Mouse (Mus musculus): ENCODE results near the gene Ercc2.

Ercc2 gene

GRCm38 (mm10) chr7:19381377-19382165, at the start of gene Ercc2:
Gene Ercc2, plus strand, starts transcription at chr7:19382010.
- DNase-seq (ENCODE audit: low read depth, low spot score) = peak; percentile 96

DNA sequence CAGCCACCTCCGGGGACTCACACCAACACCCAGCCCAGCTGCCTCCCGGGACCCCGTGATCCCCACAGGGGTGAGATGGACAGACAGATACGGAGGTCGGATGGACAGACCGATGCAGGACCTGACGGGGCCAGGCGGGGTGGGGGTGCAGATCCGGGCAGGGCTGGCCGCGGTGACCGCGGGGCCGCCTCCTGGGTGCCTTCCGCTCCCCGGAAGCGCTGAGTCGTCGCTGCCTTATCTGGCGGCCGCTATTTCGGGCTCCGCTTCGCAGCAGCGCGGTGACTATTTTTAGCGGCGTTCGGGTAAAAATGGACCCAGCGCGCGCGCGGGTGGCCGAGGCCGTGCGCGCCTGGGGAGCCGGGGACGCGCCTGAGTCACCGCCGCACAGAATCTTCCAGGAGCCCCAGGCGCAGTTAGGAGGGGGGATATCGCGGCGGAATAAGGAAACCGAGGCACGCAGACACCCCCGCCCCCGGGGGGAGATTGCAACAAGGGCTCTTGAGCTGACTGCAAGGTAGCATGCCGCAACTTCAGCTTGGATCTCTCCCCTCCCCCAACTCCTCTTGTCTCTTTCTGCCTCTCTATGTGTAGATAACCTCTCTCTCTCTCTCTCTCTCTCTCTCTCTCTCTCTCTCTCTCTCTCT, 49.0 kb upstream of the Ercc2 start:
- peak; percentile 67 for DNase-seq (ENCODE audit: low read depth, low spot score)

- DNase-seq (ENCODE audit: low read depth, low spot score) = peak; percentile 54
These were observed 46.2 kb upstream of the Ercc2 start for GRCm38 (mm10) chr7:19335583-19335982.

DNA sequence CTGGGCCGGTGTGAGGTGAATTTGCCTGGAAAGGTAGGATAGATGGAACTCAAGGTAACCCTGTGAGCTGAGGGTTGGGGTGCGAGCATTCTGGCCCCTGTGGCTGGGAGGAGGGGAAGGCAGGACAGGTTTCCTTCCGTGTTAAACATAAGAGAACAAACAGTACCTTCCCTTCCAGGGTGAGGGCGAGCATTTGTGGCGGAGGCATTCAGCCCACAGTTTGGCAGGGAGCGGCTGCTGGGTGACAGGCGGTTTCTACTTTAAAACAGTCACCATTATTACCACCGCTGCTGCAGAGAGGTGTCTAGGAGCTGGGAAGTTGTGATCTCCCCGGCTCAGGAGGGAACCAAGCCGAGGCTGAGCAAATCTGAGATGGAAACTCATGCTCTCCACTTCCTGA, 44.7 kb upstream of the Ercc2 start:
- DNase-seq (ENCODE audit: low read depth, low spot score) = no peak

GRCm38 (mm10) chr7:19338060-19338459, 43.8 kb upstream of the Ercc2 start:
- DNase-seq (ENCODE audit: low read depth, low spot score) = peak; percentile 65

DNA sequence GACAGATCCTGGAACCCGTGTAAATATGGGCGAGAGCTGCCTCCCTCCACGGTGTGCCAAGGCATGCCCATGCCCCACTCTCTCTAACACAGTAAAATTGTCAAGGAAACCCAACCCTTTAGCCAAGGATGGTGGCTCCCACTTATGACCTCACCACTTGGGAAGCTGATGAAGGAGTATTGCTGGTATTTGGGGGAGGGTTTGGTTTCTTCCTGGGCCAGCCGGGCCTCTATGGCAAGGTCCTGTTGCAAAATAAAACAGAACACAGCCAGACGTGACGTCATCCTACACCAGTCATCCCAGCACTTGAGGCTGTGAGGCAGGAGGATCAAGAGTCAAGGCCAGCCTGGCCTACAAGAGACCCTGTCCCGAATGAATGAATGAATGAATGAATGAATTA, 43.2 kb upstream of the Ercc2 start:
- peak; percentile 64 for DNase-seq (ENCODE audit: low read depth, low spot score)

DNA sequence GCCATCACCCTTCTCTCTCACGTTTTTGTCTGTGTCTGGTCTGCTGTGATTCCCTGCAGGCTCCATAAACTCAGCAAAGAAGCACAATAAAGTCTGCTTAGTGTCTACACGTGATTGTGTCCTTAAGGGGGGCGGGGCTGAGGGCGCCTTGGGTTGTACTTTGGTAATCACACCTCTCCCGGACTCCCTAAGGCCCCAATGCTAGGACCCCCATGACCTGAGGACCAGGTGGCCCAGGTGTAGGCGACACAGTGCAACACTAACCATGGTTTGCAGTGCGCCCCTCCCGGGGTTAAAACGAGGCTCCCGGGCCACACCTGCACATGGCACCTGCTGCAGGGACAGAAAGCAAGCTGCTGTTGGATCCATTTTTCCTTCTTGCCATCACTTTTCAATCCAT, 40.6 kb upstream of the Ercc2 start:
- no peak for DNase-seq (ENCODE audit: low read depth, low spot score)

GRCm38 (mm10) chr7:19341761-19342409, 39.9 kb upstream of the Ercc2 start:
- peak; percentile 37 for DNase-seq (ENCODE audit: low read depth, low spot score)

- peak; percentile 82 for DNase-seq (ENCODE audit: low read depth, low spot score)
These were observed 39.3 kb upstream of the Ercc2 start for GRCm38 (mm10) chr7:19342481-19343027.

DNA sequence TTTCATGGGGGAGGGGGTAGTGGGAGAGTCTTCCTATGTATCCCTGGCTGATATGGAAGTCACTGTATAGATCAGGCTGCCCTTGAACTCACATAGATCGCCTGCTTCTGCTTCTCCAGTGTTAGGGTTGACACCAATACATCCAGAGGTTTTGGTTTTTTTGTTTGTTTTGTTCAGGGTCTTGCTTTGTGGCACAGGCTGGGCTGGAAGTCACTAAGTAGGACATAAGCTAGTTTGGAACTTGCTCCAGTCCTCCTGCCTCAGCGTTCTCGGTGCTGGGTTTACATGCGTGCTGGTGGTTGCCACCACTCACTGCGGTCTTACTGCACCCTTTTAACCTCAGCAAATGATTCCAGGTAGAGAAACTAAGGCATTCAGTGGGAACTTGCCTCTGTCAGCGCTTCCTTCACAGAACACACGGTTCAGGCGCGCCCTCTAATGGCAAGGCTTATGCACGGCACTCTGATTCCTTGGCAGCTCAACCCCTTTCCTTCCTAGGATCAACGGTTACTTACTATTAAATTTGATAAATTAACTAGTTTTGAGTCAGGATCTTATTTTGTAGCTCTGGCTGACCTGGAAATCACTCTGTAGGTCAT, 38.5 kb upstream of the Ercc2 start:
- peak; percentile 88 for DNase-seq (ENCODE audit: low read depth, low spot score)

DNA sequence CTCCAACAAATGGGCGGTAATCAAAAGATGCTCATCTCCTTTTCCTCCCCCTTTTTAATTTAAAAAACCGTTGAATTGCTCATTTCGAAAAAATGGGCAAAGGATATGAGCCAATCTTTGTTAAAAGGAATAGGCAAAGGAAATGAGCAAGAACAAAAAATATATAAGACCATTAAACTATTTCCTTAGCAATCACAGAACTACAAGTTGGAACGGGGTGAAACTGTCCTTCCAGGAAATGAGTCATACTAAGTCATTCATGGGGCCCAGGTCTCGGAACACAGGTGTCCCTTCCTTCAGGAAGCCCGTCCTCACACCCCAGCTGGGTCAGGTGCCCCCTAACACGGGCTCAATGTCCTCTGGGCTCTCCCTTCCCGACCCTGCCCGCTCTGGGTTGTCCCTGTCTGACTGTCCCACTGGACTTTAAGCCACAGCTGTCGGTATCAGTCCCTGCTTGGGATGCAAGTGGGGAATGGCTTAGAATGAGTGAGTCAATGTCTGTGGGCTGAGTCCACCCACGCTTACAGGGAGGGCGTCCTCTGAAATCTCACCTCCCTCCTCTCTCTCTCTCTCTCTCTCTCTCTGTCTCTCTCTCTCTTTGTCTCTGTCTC, 37.5 kb upstream of the Ercc2 start, which contains the start of gene Ercc1:
Ercc1 (plus strand) TSS at position 542 of the 611 bp plus-strand sequence.
- peak; percentile 48 for DNase-seq (ENCODE audit: low read depth, low spot score)

DNA sequence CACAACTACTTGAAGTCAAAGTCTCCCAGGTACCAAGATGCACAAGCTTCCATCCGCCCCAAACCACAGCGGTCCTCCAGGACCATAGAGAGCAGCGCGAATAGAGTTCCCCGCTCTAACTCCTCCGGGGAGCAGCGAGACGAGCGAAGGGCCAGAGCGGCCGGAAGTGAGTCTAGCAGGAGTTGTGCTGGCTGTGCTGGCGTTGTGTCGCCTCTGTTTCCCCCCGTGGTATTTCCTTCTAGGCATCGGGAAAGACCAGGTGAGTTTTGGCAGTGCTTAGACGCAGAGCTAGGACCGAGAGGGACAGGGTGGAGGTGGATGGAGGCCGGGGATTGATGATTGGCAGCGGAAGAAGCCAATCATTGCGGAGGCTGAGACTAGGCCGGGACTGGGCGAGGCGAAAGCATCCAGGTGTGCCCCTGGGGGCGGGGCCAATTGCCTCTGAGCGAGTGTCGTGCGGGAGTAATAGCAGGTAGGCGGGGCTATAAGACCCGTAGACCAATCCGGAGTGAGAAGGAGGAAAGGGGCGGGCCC, 36.8 kb upstream of the Ercc2 start:
- peak; percentile 97 for DNase-seq (ENCODE audit: low read depth, low spot score)

DNA sequence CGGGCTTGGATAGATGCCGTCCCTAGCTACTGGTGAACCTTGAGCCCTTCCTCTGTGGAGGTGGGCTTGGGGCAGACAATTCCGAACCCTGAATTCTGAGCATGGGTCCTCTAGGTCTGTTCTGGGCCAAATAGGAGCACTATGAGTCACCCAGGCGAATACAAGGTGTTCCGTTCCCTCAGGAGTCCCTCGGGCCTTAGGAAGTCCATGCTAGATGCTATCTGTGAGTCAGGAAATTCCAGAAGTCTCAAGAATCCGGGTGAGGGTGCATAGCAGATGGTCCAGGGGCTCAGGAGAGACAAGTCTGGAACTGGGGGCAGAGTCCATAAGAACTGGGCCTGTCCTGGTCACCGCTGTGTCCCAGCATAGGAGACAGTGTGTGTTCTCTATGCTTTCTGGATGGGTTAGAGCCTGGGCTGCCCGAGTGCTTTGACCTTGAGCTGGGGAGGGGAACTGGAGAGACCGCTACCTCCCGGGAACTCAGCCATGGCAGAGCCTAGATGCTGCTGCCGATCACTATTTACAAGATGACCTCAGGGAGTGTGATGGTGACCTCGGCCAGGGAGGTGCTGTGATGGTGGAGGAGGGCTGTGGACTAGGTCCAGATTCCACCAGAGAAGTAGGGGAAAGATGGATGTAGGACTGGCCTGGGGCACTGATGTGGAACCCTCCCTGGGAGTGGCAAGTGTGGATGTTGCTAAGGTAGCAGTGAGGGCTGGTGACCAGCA, 32.5 kb upstream of the Ercc2 start:
- DNase-seq (ENCODE audit: low read depth, low spot score) = peak; percentile 60

GRCm38 (mm10) chr7:19350221-19350620, 31.6 kb upstream of the Ercc2 start:
- DNase-seq (ENCODE audit: low read depth, low spot score) = no peak

- DNase-seq (ENCODE audit: low read depth, low spot score) = no peak
These were observed 26.8 kb upstream of the Ercc2 start for GRCm38 (mm10) chr7:19354991-19355390.

DNA sequence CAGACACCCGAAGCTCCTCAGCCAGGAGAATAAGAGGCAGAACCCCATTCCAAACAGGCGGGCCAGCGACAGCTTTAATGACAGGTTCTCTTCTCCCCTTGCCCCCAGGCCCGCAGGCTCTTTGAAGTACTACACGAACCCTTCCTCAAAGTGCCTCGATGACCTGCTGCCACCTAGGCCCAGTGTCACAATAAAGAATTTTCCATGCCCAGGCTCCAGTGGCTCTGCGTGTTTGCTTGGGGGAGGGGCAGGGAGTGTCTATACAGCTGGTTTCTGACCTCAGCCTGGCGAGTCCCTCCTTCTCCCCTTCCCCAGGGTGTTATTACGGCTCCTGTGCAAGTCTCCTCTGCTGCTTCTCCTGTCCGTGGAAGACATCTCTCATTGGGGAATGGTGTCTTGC, 25.5 kb upstream of the Ercc2 start:
- DNase-seq (ENCODE audit: low read depth, low spot score) = no peak

DNA sequence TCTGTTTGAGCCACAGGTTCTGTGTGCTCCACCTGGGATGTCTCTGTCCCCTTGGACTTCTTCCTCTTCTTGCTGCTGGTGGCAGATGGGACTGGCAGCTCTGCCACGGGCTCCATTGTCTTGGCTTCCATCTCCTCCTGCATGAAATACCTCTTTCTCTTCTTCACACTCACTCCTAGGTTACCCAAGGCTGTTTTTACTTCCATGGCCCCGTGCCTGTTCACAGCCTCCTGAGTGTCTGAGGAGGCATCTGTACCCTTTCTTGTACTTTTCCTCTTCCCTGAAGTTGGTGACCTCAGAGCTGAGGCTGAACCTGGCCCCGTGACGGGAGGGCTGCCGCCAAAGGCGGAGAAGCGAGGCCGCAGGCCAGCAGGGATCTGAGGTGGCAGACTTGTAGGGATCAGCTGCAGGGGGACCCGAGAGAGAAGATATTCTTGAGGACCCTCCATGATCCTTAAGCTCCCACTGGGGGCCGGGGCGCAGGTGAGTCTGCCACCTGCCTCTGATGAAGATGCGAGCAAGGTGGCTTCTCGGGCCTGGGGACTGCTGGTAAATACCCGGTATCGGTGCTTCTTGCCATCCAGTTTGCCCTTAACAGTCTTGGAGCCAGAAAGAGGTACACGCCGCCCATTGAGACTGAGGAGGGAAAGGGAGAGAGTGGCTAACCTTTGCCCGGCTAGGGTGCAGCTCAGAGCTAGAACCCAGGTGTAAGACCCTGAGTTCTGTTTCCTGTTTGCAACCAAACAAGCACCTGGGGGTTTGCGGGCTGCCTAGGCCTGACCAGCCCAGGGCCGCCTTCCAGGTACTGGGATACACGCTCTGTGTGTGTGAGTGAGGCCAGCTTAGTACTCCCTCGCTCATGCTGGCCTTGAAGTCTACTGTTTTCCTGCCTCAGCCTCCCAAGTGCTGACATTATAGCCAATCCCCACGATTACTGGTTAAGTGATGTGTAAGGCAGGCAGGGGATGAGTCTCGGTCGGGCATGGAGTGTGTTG, 24.1 kb upstream of the Ercc2 start:
- no peak for DNase-seq (ENCODE audit: low read depth, low spot score)

GRCm38 (mm10) chr7:19358634-19359033, 23.2 kb upstream of the Ercc2 start:
- peak; percentile 40 for DNase-seq (ENCODE audit: low read depth, low spot score)

- peak; percentile 84 for DNase-seq (ENCODE audit: low read depth, low spot score)
These were observed 22.4 kb upstream of the Ercc2 start, which contains the start of the genes Cd3eap and Ppp1r13l for GRCm38 (mm10) chr7:19359299-19359891. Gene Cd3eap, minus strand, starts transcription at chr7:19359483. Gene Ppp1r13l, plus strand, starts transcription at chr7:19359749.

Data from 3T3-L1 (cell line).